Mouse (Mus musculus) heart, adult 2 months (tissue): ENCODE results near the gene Ermap. TPM values are rescaled to one million over a fixed set of nuclear protein-coding genes. Genes with fewer than 3 reads are reported as not detected.

Source experiments
- DNase-seq, 2 experiments: peaks; one replicate each; pipeline ENCODE4 v3.0.0; 2021
- H3K27ac ChIP-seq: fragments of 200-600 bp; 2 replicates; pipeline ENCODE4 v1.8.1; 2022
- H3K27me3 ChIP-seq: fragments of 200-500 bp; 2 replicates; pipeline ENCODE4 v1.6.1; 2012; ENCODE audit warnings: mild to moderate bottlenecking, low read length, inconsistent platforms, mixed read lengths; ENCODE audit not compliant: control insufficient read depth, insufficient read depth
- H3K36me3 ChIP-seq: fragments of 200-500 bp; 2 replicates; pipeline ENCODE4 v1.6.1; 2012; ENCODE audit warnings: low read length, inconsistent platforms; ENCODE audit not compliant: control insufficient read depth, insufficient read depth
- H3K4me1 ChIP-seq: fragments of 200-500 bp; 2 replicates; pipeline ENCODE4 v1.6.1; 2011; ENCODE audit warnings: low read length; ENCODE audit not compliant: control insufficient read depth, insufficient read depth
- H3K4me3 ChIP-seq: fragments of 200-600 bp; 2 replicates; pipeline ENCODE4 v1.8.1; 2022
- H3K79me2 ChIP-seq: fragments of 200-500 bp; replicated peaks from 2 replicates; pipeline ENCODE4 v1.6.1; 2012; ENCODE audit warnings: mild to moderate bottlenecking, inconsistent platforms, low read length, moderate library complexity, mixed read lengths; ENCODE audit not compliant: control insufficient read depth, insufficient read depth
- H3K9ac ChIP-seq: fragments of 200-500 bp; 2 replicates; pipeline ENCODE4 v1.6.1; 2012; ENCODE audit warnings: low read depth, mild to moderate bottlenecking, control low read depth, inconsistent platforms, low read length, mixed read lengths
- CTCF ChIP-seq: fragments of 200-600 bp; IDR thresholded peaks from 2 replicates; pipeline ENCODE4 v1.8.1; 2022; ENCODE audit warnings: antibody characterized with exemption, mild to moderate bottlenecking, moderate library complexity
- EP300 ChIP-seq: fragments of 200-500 bp; IDR thresholded peaks from 2 replicates; pipeline ENCODE4 v1.6.1; 2011; ENCODE audit warnings: low read depth, low read length, control low read depth; ENCODE audit not compliant: insufficient read depth
- POLR2A ChIP-seq: fragments of 200-500 bp; IDR thresholded peaks from 2 replicates; pipeline ENCODE4 v1.6.1; 2011; ENCODE audit warnings: mild to moderate bottlenecking, low read depth, low read length, control low read depth; ENCODE audit not compliant: insufficient read depth
- WGBS: fragments of 180-500 bp; shearing (Covaris S2); methylation state at CpG from one replicate; pipeline ENCODE4 v1.1.7; 2018; 5-methylcytosine and 5-hydroxymethylcytosine counted together
- intact Hi-C: fragments of 180-260 bp; cut with DNase I; formaldehyde crosslinking; loops from one replicate; pipeline ENCODE4 v1.15.1; 2025
- polyA plus RNA-seq: library from polyadenylated mRNA; depleted of rRNA; stranded (reverse); fragments of >200 nt; gene quantifications from 2 replicates; pipeline ENCODE4 v1.2.3, GENCODE M21; 2012
- total RNA-seq, 2 experiments: library from RNA; stranded (reverse); gene quantifications; 2 replicates each; pipeline ENCODE4 v1.2.3; 2021

The Ermap gene
- total and polyA plus RNA-seq, 3 experiments, result 0.09 to 0.10 TPM; not detected in 1

DNA sequence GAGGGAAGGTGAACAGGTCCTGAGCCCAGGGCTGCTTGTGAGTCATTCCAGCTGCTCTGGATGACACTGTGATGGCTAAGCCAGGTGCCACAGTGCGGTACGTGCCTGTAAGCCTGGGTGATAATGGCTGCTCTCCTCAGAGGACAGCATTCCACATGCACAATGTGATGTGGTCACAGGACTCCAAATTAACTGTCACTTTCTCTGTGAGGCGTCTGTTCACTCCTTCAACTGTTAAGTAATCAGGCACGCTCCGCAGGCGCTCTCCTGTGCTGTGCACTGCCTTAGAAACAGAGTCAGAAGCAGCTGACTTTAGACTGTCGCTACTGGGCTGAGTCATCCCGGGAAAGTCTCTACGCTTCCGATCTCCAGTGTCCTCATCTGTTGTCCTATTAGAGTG, 48.6 kb downstream of the Ermap start:
- no peak overlapping the region for H3K27ac ChIP-seq
- TF ChIP-seq POLR2A, result no peak
- TF ChIP-seq EP300, result no peak
- TF ChIP-seq CTCF, result no peak
- no peaks in the 10 kb centered on the region for H3K4me1 ChIP-seq
- DNase-seq, result no peak
- H3K27me3 ChIP-seq, result no peaks in the 10 kb centered on the region
- no peak overlapping the region for H3K9ac ChIP-seq
- no peaks in the 10 kb centered on the region for H3K36me3 ChIP-seq
- H3K79me2 ChIP-seq, result no peaks in the 10 kb centered on the region
- WGBS, result 48% methylated on average over 10 of the region's 10 CpGs
- intact Hi-C loops, result no loop called here
- no peak overlapping the region for H3K4me3 ChIP-seq

DNA sequence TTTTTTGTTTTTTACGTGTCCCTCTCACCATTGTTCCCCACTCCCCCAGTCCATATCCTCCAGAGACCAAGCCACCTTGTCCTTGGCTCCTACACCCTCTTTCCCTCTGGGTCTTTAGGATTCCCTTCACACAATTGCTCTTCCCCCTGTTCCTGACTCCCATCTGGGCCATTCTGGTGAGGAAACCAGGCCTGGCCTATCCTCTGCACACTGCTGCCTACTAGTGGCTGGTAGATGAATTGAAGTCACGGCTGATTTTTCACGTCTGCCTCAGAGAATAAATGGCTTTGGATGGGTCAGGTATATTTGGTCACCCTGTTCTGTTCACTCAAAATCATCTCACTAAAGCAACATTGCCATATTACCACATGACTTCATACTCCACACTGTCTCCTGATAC, 49.7 kb downstream of the Ermap start:
- TF ChIP-seq POLR2A (no peak), EP300 (0 out of 2 replicates have a peak, but pooled peaks have one; percentile 22), CTCF (peak; percentile 87)
- Histone ChIP-seq H3K79me2 (no peaks in the 10 kb centered on the region), H3K36me3 (no peaks in the 10 kb centered on the region), H3K4me3 (no peak overlapping the region), H3K27me3 (no peaks in the 10 kb centered on the region), H3K27ac (no peak overlapping the region), H3K4me1 (no peaks in the 10 kb centered on the region), H3K9ac (no peak overlapping the region)
- intact Hi-C loops, result loop anchor here (1.0 kb wide), 1 partner anchor 135 kb away; no protein-coding TSS in a partner anchor
- DNase-seq, result no peak
- 43% methylated on average over 3 of the region's 3 CpGs for WGBS

DNA sequence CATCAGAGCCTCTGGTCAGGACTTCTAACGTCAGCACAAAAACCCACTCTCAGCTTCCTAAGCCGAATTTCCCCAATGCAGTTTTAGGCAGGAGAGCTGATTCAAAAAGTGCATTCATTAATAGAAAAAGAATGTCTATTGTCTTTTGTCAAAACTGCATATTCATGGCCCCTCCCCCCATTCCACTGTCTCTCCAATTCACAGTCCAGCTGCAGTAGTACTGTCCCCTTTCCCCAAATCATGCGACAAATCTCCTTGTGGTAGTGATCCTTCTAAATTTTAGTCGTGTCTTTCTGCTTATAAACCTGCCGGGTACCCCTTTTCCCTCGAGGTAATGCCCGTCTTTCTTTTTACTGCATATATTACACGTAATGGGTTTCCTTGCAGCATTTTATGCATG, 51.0 kb downstream of the Ermap start:
- intact Hi-C loops, result loop anchor here (5.0 kb wide), 1 partner anchor 41 kb away; no protein-coding TSS in a partner anchor
- TF ChIP-seq POLR2A (no peak), CTCF (no peak), EP300 (no peak)
- H3K27ac ChIP-seq, result no peak overlapping the region

DNA sequence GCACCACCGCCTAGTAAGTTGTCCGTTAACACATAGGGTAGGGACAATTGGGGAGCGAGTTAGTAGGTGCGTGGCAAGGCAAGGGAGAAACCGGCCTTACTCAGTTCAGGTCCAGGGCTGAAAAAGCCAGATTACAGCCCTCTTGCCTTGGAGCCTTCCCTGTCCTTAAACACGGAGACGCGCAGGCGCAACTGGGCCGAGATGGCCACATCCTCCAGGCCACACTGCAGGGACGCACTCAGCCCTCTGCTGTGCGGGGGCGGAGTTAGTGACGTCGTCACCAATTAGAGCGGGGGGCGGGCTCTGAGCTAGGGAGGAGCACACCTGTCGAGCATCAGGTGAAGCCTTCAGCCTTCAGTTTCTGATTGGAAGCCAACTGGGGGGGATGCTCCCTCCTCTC, 51.6 kb downstream of the Ermap start:
- intact Hi-C loops, result loop anchor here (5.0 kb wide), 1 partner anchor 41 kb away; no protein-coding TSS in a partner anchor
- H3K36me3 ChIP-seq, result no peaks in the 10 kb centered on the region

More for the DNA sequence above, 51.0 kb downstream of the Ermap start:
- Histone ChIP-seq H3K4me1 (no peaks in the 10 kb centered on the region), H3K79me2 (no peaks in the 10 kb centered on the region), H3K36me3 (no peaks in the 10 kb centered on the region), H3K27me3 (no peaks in the 10 kb centered on the region), H3K4me3 (no peak overlapping the region), H3K9ac (no peak overlapping the region)
- 70% methylated on average over 8 of the region's 8 CpGs for WGBS
- DNase-seq, result no peak

DNA sequence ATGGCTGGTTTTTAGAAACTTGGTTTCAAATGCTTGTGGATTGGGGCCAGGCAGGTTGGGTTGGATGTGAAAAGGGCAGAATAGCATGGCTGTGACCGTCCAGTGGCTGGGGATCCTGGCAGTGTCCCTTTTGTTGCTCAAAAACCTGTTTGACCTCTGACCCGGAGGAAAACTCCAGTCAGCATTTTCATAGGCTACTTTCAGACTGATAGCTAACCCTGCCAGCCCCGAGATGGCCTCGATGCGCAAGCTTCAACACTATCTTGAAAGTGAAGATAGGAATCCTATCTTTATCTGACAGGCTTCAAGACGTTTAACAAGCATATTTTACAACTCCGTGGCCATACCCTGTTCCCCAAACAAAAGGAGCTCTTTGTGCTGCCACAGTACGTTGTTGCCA, 52.5 kb downstream of the Ermap start:
- Histone ChIP-seq H3K4me3 (no peak overlapping the region), H3K4me1 (no peaks in the 10 kb centered on the region), H3K27ac (no peak overlapping the region), H3K9ac (no peak overlapping the region), H3K36me3 (no peaks in the 10 kb centered on the region), H3K27me3 (no peaks in the 10 kb centered on the region), H3K79me2 (no peaks in the 10 kb centered on the region)
- WGBS, result 80% methylated on average over 8 of the region's 8 CpGs
- intact Hi-C loops, result loop anchor here (5.0 kb wide), 1 partner anchor 40 kb away; no protein-coding TSS in a partner anchor
- TF ChIP-seq EP300, result no peak
- no peak for TF ChIP-seq CTCF
- TF ChIP-seq POLR2A, result no peak
- no peak for DNase-seq

More for the DNA sequence above, 51.6 kb downstream of the Ermap start:
- Histone ChIP-seq H3K4me1 (no peaks in the 10 kb centered on the region), H3K4me3 (no peak overlapping the region), H3K27me3 (no peaks in the 10 kb centered on the region), H3K27ac (no peak overlapping the region), H3K9ac (no peak overlapping the region), H3K79me2 (no peaks in the 10 kb centered on the region)
- TF ChIP-seq EP300, result no peak
- TF ChIP-seq CTCF, result no peak
- no peak for TF ChIP-seq POLR2A
- DNase-seq, result no peak
- WGBS, result 42% methylated on average over 18 of the region's 18 CpGs

DNA sequence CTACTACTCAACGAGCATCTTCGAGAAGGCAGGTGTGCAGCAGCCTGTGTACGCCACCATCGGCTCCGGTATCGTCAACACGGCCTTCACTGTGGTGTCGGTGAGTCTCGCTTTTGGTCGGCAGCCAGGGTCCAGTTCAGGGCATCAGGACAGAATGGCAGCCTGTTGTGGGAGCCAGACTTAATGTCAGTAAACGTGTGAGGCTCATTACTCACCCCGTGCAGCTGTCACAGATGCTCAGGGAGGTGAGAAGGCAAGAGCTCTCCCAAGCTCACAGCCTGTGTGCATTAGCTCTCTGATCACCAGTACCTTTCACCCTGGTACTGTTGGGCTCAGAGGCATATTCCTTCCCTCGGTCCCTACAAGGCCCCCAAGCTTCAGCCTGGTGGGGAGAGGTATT, 56.0 kb downstream of the Ermap start:
- DNase-seq, result no peak
- no peaks in the 10 kb centered on the region for H3K79me2 ChIP-seq
- intact Hi-C loops, result no loop called here
- no peak overlapping the region for H3K9ac ChIP-seq
- no peaks in the 10 kb centered on the region for H3K27me3 ChIP-seq
- 92% methylated on average over 13 of the region's 13 CpGs for WGBS
- TF ChIP-seq CTCF (no peak), EP300 (no peak), POLR2A (no peak)
- no peak overlapping the region for H3K27ac ChIP-seq
- H3K36me3 ChIP-seq, result no peaks in the 10 kb centered on the region
- no peak overlapping the region for H3K4me3 ChIP-seq
- H3K4me1 ChIP-seq, result no peaks in the 10 kb centered on the region
